Mouse (Mus musculus): ENCODE data around the gene Calcoco1. TPM values are rescaled to one million over a fixed set of nuclear protein-coding genes. Genes with fewer than 3 reads are reported as not detected.

Calcoco1 gene
- polyA plus RNA-seq, 1 experiment: 11.3 TPM

GRCm38 (mm10) chr15:102744416-102744815, 22.4 kb upstream of the Calcoco1 start:
- TF ChIP-seq GATA1 (IDR thresholded peaks at IDR 0.05; ENCODE audit: low read length): no peak

- no peak for TF ChIP-seq GATA1 (IDR thresholded peaks at IDR 0.05; ENCODE audit: low read length)
These were observed 22.0 kb upstream of the Calcoco1 start for GRCm38 (mm10) chr15:102743996-102744395.

- no peak for TF ChIP-seq GATA1 (IDR thresholded peaks at IDR 0.05; ENCODE audit: low read length)
These were observed 21.2 kb upstream of the Calcoco1 start for GRCm38 (mm10) chr15:102743196-102743595.

GRCm38 (mm10) chr15:102742589-102742988, 20.6 kb upstream of the Calcoco1 start:
- TF ChIP-seq GATA1 (IDR thresholded peaks at IDR 0.05; ENCODE audit: low read length): no peak

GRCm38 (mm10) chr15:102739520-102740297, 17.7 kb upstream of the Calcoco1 start:
- no peak for TF ChIP-seq GATA1 (IDR thresholded peaks at IDR 0.05; ENCODE audit: low read length)

GRCm38 (mm10) chr15:102738434-102738833, 16.5 kb upstream of the Calcoco1 start:
- no peak for TF ChIP-seq GATA1 (IDR thresholded peaks at IDR 0.05; ENCODE audit: low read length)

GRCm38 (mm10) chr15:102737092-102737491, 15.1 kb upstream of the Calcoco1 start:
- TF ChIP-seq GATA1 (IDR thresholded peaks at IDR 0.05; ENCODE audit: low read length): no peak

GRCm38 (mm10) chr15:102736127-102736944, 14.4 kb upstream of the Calcoco1 start:
- TF ChIP-seq GATA1 (IDR thresholded peaks at IDR 0.05; ENCODE audit: low read length): no peak

GRCm38 (mm10) chr15:102735031-102735430, 13.1 kb upstream of the Calcoco1 start:
- TF ChIP-seq GATA1 (IDR thresholded peaks at IDR 0.05; ENCODE audit: low read length): no peak

GRCm38 (mm10) chr15:102733759-102734531, 12.0 kb upstream of the Calcoco1 start:
- no peak for TF ChIP-seq GATA1 (IDR thresholded peaks at IDR 0.05; ENCODE audit: low read length)

GRCm38 (mm10) chr15:102733233-102733632, 11.3 kb upstream of the Calcoco1 start:
- TF ChIP-seq GATA1 (IDR thresholded peaks at IDR 0.05; ENCODE audit: low read length): no peak

GRCm38 (mm10) chr15:102732406-102732805, 10.4 kb upstream of the Calcoco1 start:
- TF ChIP-seq GATA1 (IDR thresholded peaks at IDR 0.05; ENCODE audit: low read length): no peak

- TF ChIP-seq GATA1 (IDR thresholded peaks at IDR 0.05; ENCODE audit: low read length): no peak
These were observed 6.0 kb upstream of the Calcoco1 start for GRCm38 (mm10) chr15:102727951-102728350.

- TF ChIP-seq GATA1 (IDR thresholded peaks at IDR 0.05; ENCODE audit: low read length): no peak
These were observed 1.6 kb upstream of the Calcoco1 start for GRCm38 (mm10) chr15:102723358-102724135.

- no peak for TF ChIP-seq GATA1 (IDR thresholded peaks at IDR 0.05; ENCODE audit: low read length)
These were observed 538 bp upstream of the Calcoco1 start for GRCm38 (mm10) chr15:102722500-102722931.
